Mouse (Mus musculus) midbrain, postnatal 0 days (tissue): Measurements from ENCODE around the gene 4930415O20Rik. TPM values are rescaled to one million over a fixed set of nuclear protein-coding genes. Genes with fewer than 3 reads are reported as not detected.

Source experiments
- ATAC-seq: fragments of 200-750 bp; cut with Nextera tagmentation; 2 replicates; pipeline ENCODE4 v1.8.0; 2017; ENCODE audit warnings: moderate number of reproducible peaks, mild to moderate bottlenecking, moderate TSS enrichment, moderate library complexity; ENCODE audit not compliant: low FRiP score
- DNase-seq: peaks from one replicate; pipeline ENCODE4 v3.0.0-alpha.2; 2015; ENCODE audit warnings: low spot score
- H3K27ac ChIP-seq: fragments of 300-500 bp; sonication (generic); 2 replicates; pipeline ENCODE4 v1.5.1; 2014; ENCODE audit warnings: low read depth, mild to moderate bottlenecking, low read length, mixed read lengths
- H3K27me3 ChIP-seq: fragments of 300-500 bp; sonication (generic); 2 replicates; pipeline ENCODE4 v1.6.1; 2014; ENCODE audit warnings: low read length, control low read depth, mixed read lengths; ENCODE audit not compliant: insufficient read depth
- H3K36me3 ChIP-seq: fragments of 300-500 bp; sonication (generic); 2 replicates; pipeline ENCODE4 v1.6.1; 2014; ENCODE audit warnings: low read length, control low read depth, mixed read lengths; ENCODE audit not compliant: insufficient read depth
- H3K4me1 ChIP-seq: fragments of 300-500 bp; sonication (generic); 2 replicates; pipeline ENCODE4 v1.6.1; 2014; ENCODE audit warnings: mild to moderate bottlenecking, control low read depth, antibody characterized with exemption, low read length, mixed read lengths; ENCODE audit not compliant: insufficient read depth
- H3K4me2 ChIP-seq: fragments of 300-500 bp; sonication (generic); 2 replicates; pipeline ENCODE4 v1.6.1; 2014; ENCODE audit warnings: low read depth, mild to moderate bottlenecking, low read length, mixed read lengths; ENCODE audit not compliant: poor library complexity, severe bottlenecking
- H3K4me3 ChIP-seq: fragments of 300-500 bp; sonication (generic); 2 replicates; pipeline ENCODE4 v1.5.1; 2014; ENCODE audit warnings: low read depth, mild to moderate bottlenecking, low read length, moderate library complexity
- H3K9ac ChIP-seq: fragments of 300-500 bp; sonication (generic); replicated peaks from 2 replicates; pipeline ENCODE4 v1.6.1; 2014; ENCODE audit warnings: mild to moderate bottlenecking, low read length, moderate library complexity, mixed read lengths; ENCODE audit not compliant: poor library complexity, severe bottlenecking
- H3K9me3 ChIP-seq: fragments of 300-500 bp; sonication (generic); 2 replicates; pipeline ENCODE4 v1.6.1; 2016; ENCODE audit warnings: low read length, control low read depth
- CTCF ChIP-seq: IDR thresholded peaks from 2 replicates; pipeline ENCODE4 v1.5.1; 2016; ENCODE audit warnings: antibody characterized with exemption, mild to moderate bottlenecking
- whole genome bisulfite sequencing: fragments of 180-500 bp; shearing (Covaris S2); extraction: QIAGEN DNeasy Blood & Tissue Kit; methylation state at CpG from one replicate; pipeline ENCODE4 v1.1.7; 2014; 5-methylcytosine and 5-hydroxymethylcytosine counted together
- polyA plus RNA-seq: library from polyadenylated mRNA; unstranded; fragments of >200 nt; fragmentation: Nextera tagmentation; extraction: Ambion mirVana; gene quantifications from 2 replicates; pipeline ENCODE4 v1.2.1, GENCODE M21; 2015
- total RNA-seq: library from RNA; depleted of rRNA; stranded (reverse); fragments of >200 nt; gene quantifications from 2 replicates; pipeline ENCODE4 v1.2.3, GENCODE M21; 2014

Gene 4930415O20Rik
- total and polyA plus RNA-seq, 2 experiments from 2014 or later, result 0.31 to 0.82 TPM

- H3K9ac ChIP-seq, result no peak overlapping the region
- no peaks in the 10 kb centered on the region; the same call in 1 of the 2 replicates for H3K4me1 ChIP-seq
- H3K36me3 ChIP-seq, result peaks cover 14% of the 10 kb centered on the region; the same call in 1 of the 2 replicates
- no peaks in the 10 kb centered on the region for H3K27me3 ChIP-seq
- H3K4me3 ChIP-seq, result no peak overlapping the region
- H3K4me2 ChIP-seq, result no peak overlapping the region
- ATAC-seq (no peak), DNase-seq (no peak)
- TF ChIP-seq CTCF, result no peak
- no peak overlapping the region for H3K27ac ChIP-seq
- H3K9me3 ChIP-seq, result no peaks in the 10 kb centered on the region
- 73% methylated on average over 4 of the region's 4 CpGs for WGBS
Measured at GRCm38 (mm10) chr15:98537923-98538322, 32.9 kb upstream of the 4930415O20Rik start.

GRCm38 (mm10) chr15:98541064-98541463 is 29.7 kb upstream of the 4930415O20Rik start:
- WGBS, result 89% methylated on average over 6 of the region's 6 CpGs
- TF ChIP-seq CTCF, result no peak
- Histone ChIP-seq H3K36me3 (peaks cover 35% of the 10 kb centered on the region), H3K4me1 (no peaks in the 10 kb centered on the region), H3K9ac (no peak overlapping the region), H3K27ac (no peak overlapping the region), H3K9me3 (no peaks in the 10 kb centered on the region), H3K4me3 (no peak overlapping the region), H3K27me3 (no peaks in the 10 kb centered on the region), H3K4me2 (no peak overlapping the region)
- no peak for ATAC-seq
- DNase-seq, result no peak

GRCm38 (mm10) chr15:98543341-98543740 is 27.5 kb upstream of the 4930415O20Rik start:
- no peaks in the 10 kb centered on the region for H3K4me1 ChIP-seq
- H3K4me3 ChIP-seq, result no peak overlapping the region
- H3K27ac ChIP-seq, result no peak overlapping the region
- ATAC-seq, result no peak
- TF ChIP-seq CTCF, result no peak
- H3K9ac ChIP-seq, result no peak overlapping the region
- H3K9me3 ChIP-seq, result no peaks in the 10 kb centered on the region
- H3K27me3 ChIP-seq, result no peaks in the 10 kb centered on the region
- WGBS, result 82% methylated on average over 4 of the region's 4 CpGs
- no peak overlapping the region for H3K4me2 ChIP-seq
- DNase-seq, result no peak
- peaks cover 42% of the 10 kb centered on the region for H3K36me3 ChIP-seq

GRCm38 (mm10) chr15:98545151-98545550 is 25.7 kb upstream of the 4930415O20Rik start:
- WGBS, result 95% methylated on average over 3 of the region's 3 CpGs
- Histone ChIP-seq H3K4me3 (no peak overlapping the region), H3K27me3 (no peaks in the 10 kb centered on the region), H3K9me3 (no peaks in the 10 kb centered on the region), H3K9ac (no peak overlapping the region), H3K36me3 (peaks cover 42% of the 10 kb centered on the region), H3K4me1 (no peaks in the 10 kb centered on the region), H3K4me2 (no peak overlapping the region), H3K27ac (no peak overlapping the region)
- DNase-seq (no peak), ATAC-seq (no peak)
- TF ChIP-seq CTCF, result no peak

GRCm38 (mm10) chr15:98546843-98547242 is 24.0 kb upstream of the 4930415O20Rik start:
- Histone ChIP-seq H3K27ac (no peak overlapping the region), H3K27me3 (no peaks in the 10 kb centered on the region), H3K36me3 (peaks cover 42% of the 10 kb centered on the region), H3K4me2 (no peak overlapping the region), H3K4me1 (no peaks in the 10 kb centered on the region), H3K4me3 (no peak overlapping the region), H3K9ac (no peak overlapping the region), H3K9me3 (no peaks in the 10 kb centered on the region)
- TF ChIP-seq CTCF, result no peak
- DNase-seq, result no peak
- WGBS, result 93% methylated on average over 5 of the region's 5 CpGs
- no peak for ATAC-seq

GRCm38 (mm10) chr15:98552758-98553157 is 18.0 kb upstream of the 4930415O20Rik start:
- Histone ChIP-seq H3K27me3 (no peaks in the 10 kb centered on the region), H3K9ac (no peak overlapping the region), H3K4me2 (no peak overlapping the region), H3K36me3 (peaks cover 22% of the 10 kb centered on the region), H3K4me1 (no peaks in the 10 kb centered on the region), H3K9me3 (no peaks in the 10 kb centered on the region), H3K4me3 (no peak overlapping the region), H3K27ac (no peak overlapping the region)
- WGBS, result 84% methylated on average over 2 of the region's 2 CpGs
- no peak for TF ChIP-seq CTCF
- no peak for ATAC-seq
- DNase-seq, result no peak
